In genomic region chr12:103552506-103552905, GRCm38 (mm10) we compare ENCODE assay signal across 1 mouse cellular context.
TF ChIP-seq lines count a peak whose summit lies in the region.

No protein-coding gene starts in this region.

TF ChIP-seq in MEL, 35 proteins besides CTCF, POLR2A, EP300 and RAD21 (continued from another document):
- no peak for TF ChIP-seq ZMIZ1 (IDR thresholded peaks at IDR 0.05; ENCODE audit: low read depth, low read length)
- no peak for TF ChIP-seq GABPA (IDR thresholded peaks at IDR 0.05; ENCODE audit: low read depth, low read length)
- TF ChIP-seq GATA1 (IDR thresholded peaks at IDR 0.05; ENCODE audit: low read depth, low read length), result peak; percentile 72
- peak; percentile 42; the same call in 1 of the 2 replicates for TF ChIP-seq ETS1 (IDR thresholded peaks at IDR 0.05; ENCODE audit: low read depth, low read length)
- TF ChIP-seq NELFE (IDR thresholded peaks at IDR 0.05; ENCODE audit: low read depth, low read length), result no peak
- TF ChIP-seq TCF12 (IDR thresholded peaks at IDR 0.05; ENCODE audit: low read depth, low read length), result 0 out of 2 replicates have a peak, but pooled peaks have one; percentile 29
- TF ChIP-seq CHD1 (IDR thresholded peaks at IDR 0.05; ENCODE audit: low read depth, low read length), result no peak
- no peak for TF ChIP-seq MEF2A (IDR thresholded peaks at IDR 0.05; ENCODE audit: extremely low read depth, insufficient replicate concordance, low read depth, low read length, poor library complexity, severe bottlenecking)
- TF ChIP-seq BHLHE40 (IDR thresholded peaks at IDR 0.05; ENCODE audit: borderline replicate concordance, low read depth, low read length), result no peak
- TF ChIP-seq ZC3H11A (IDR thresholded peaks at IDR 0.05; ENCODE audit: low read depth, low read length), result no peak
- no peak for TF ChIP-seq E2F4 (IDR thresholded peaks at IDR 0.05; ENCODE audit: borderline replicate concordance, low read depth, low read length)
- TF ChIP-seq SMC3 (IDR thresholded peaks at IDR 0.05; ENCODE audit: low read depth, low read length), result no peak
- TF ChIP-seq SIN3A (IDR thresholded peaks at IDR 0.05; ENCODE audit: low read length), result peak; percentile 60; the same call in 1 of the 2 replicates
- peak; percentile 61; the same call in 1 of the 2 replicates for TF ChIP-seq TBP (IDR thresholded peaks at IDR 0.05; ENCODE audit: low read depth, low read length)
- TF ChIP-seq ZNF384 (IDR thresholded peaks at IDR 0.05; ENCODE audit: low read depth, low read length), result no peak
